Mouse (Mus musculus) naive thymus-derived CD4-positive, alpha-beta T cell, adult 2 months (primary cell): ENCODE measurements around the gene Supt3.

Experiments used
- DNase-seq: peaks from one replicate; pipeline ENCODE4 v3.0.0-alpha.2; 2011; ENCODE audit warnings: low read depth

Gene Supt3

GRCm38 (mm10) chr17:45057780-45058179 lies 280.8 kb downstream of the Supt3 start:
- no peak for DNase-seq

GRCm38 (mm10) chr17:45058566-45059363 lies 281.8 kb downstream of the Supt3 start:
- no peak for DNase-seq

- no peak for DNase-seq
Measured at GRCm38 (mm10) chr17:45063776-45064175, 286.8 kb downstream of the Supt3 start.

- no peak for DNase-seq
Measured at GRCm38 (mm10) chr17:45065465-45065864, 288.5 kb downstream of the Supt3 start.

GRCm38 (mm10) chr17:45067441-45067840 lies 290.5 kb downstream of the Supt3 start:
- DNase-seq, result no peak

GRCm38 (mm10) chr17:45068321-45068720 lies 291.4 kb downstream of the Supt3 start:
- no peak for DNase-seq

GRCm38 (mm10) chr17:45072495-45073347 lies 295.8 kb downstream of the Supt3 start:
- no peak for DNase-seq

GRCm38 (mm10) chr17:45073348-45073634 lies 296.3 kb downstream of the Supt3 start:
- DNase-seq, result no peak

- DNase-seq, result no peak
Measured at GRCm38 (mm10) chr17:45073779-45074178, 296.8 kb downstream of the Supt3 start.

GRCm38 (mm10) chr17:45076951-45077350 lies 300.0 kb downstream of the Supt3 start:
- no peak for DNase-seq

- DNase-seq, result no peak
Measured at GRCm38 (mm10) chr17:45077921-45078640, 301.1 kb downstream of the Supt3 start.

GRCm38 (mm10) chr17:45081521-45081920 lies 304.6 kb downstream of the Supt3 start:
- DNase-seq, result no peak

GRCm38 (mm10) chr17:45081955-45082475 lies 305.1 kb downstream of the Supt3 start:
- DNase-seq, result no peak

- no peak for DNase-seq
Measured at GRCm38 (mm10) chr17:45086361-45086760, 309.4 kb downstream of the Supt3 start.

GRCm38 (mm10) chr17:45087022-45087421 lies 310.1 kb downstream of the Supt3 start:
- DNase-seq, result no peak

GRCm38 (mm10) chr17:45101064-45101463 lies 324.1 kb downstream of the Supt3 start:
- DNase-seq, result no peak

GRCm38 (mm10) chr17:45115386-45115785 lies 338.4 kb downstream of the Supt3 start:
- peak; percentile 7 for DNase-seq

GRCm38 (mm10) chr17:45118565-45119471 lies 341.9 kb downstream of the Supt3 start:
- peak; percentile 8 for DNase-seq

GRCm38 (mm10) chr17:45119609-45120201 lies 342.8 kb downstream of the Supt3 start:
- peak; percentile 78 for DNase-seq

- DNase-seq, result no peak
Measured at GRCm38 (mm10) chr17:45123856-45124255, 346.9 kb downstream of the Supt3 start.

- no peak for DNase-seq
Measured at GRCm38 (mm10) chr17:45128611-45129010, 351.7 kb downstream of the Supt3 start.
